Mouse (Mus musculus) CH12.LX (cell line): ENCODE measurements around the gene Dupd1.

Experiments used
- CTCF ChIP-seq, 2 experiments: IDR thresholded peaks in 1 of 2; conservative IDR thresholded peaks in 1 of 2; 2 replicates each; pipeline ENCODE4 v1.5.1; 2011 to 2012; ENCODE audit warnings: low read depth in 2 of 2, low read length in 2 of 2, improper control_type of control experiment in 1 of 2, inconsistent platforms in 1 of 2, mild to moderate bottlenecking in 1 of 2, moderate library complexity in 1 of 2
- NELFE ChIP-seq: IDR thresholded peaks from 2 replicates; pipeline ENCODE4 v1.6.1; 2011; ENCODE audit warnings: low read depth, low read length, improper control_type of control experiment

DNA sequence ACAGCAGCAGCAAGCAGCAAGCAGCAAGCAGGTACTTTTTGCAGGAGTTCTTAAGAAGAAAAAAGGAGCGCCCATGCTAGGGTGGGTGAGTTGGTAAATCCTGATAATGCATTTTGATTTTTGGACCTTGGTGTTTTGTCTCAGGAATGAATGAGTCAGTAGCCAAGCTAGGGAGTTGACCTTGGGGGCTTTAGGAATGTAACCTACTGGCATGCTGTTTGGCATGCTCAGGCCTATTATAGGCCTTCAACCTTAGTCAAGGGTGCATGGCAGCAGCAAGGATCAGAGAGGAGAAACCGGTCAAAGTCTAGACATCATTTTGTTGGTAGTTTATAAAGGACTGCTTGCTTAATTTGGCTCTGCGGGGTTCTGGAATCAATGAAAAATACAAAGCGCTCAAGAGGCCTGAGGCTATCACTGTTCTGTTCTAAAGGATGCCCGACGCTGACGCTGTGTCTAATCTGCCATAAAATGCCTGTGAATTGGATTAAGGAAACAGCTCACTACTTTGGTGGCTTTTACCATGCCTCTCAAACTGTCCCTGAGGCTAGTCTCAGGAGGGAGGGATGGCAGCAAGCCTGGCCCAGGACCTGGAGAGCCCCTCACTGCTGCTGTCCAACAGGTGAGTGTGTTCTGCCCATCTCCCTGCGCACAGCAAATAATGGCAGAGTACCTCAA is 7.8 kb upstream of the Dupd1 start:
- TF ChIP-seq NELFE (no peak), CTCF (conservative IDR thresholded peaks at IDR 0.05 in 1 of 2, IDR thresholded peaks at IDR 0.05 in 1 of 2; ENCODE audit: low read depth in 2 of 2, low read length in 2 of 2) (no peak)
